Mouse (Mus musculus) spleen, adult 2 months (tissue): ENCODE measurements around the gene Kif3a.

Experiments
- CTCF ChIP-seq: fragments of 200-500 bp; IDR thresholded peaks from 2 replicates; pipeline ENCODE4 v1.5.1; 2011; ENCODE audit warnings: mild to moderate bottlenecking, inconsistent platforms; ENCODE audit not compliant: insufficient read depth, insufficient read length, insufficient replicate concordance; ENCODE audit errors: extremely low read depth
- POLR2A ChIP-seq: fragments of 200-500 bp; IDR thresholded peaks from 2 replicates; pipeline ENCODE4 v1.6.1; 2011; ENCODE audit warnings: low read depth, low read length, inconsistent platforms

DNA sequence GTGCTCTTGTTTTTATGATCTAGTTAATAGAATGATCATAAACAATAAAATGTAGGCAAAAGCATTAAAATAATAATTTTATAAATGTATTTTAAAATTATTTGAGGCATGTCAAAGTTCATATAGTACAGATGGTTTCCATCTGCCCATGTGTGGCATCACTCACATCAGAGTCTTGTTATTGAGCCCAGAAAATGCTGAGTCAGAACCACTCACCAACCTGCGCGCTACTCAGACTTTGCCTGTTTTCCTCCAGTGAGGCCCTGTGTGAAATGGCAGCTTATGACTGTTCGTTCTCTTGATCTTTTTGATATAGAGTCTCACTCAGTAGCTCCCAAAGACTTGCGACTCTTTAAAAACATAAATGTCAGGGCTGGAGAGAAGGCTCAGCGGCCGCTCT, 18.3 kb downstream of the Kif3a start:
- TF ChIP-seq CTCF (no peak), POLR2A (no peak)
